Mouse (Mus musculus): ENCODE results near the gene Slc6a1. TPM values are rescaled to one million over a fixed set of nuclear protein-coding genes. Genes with fewer than 3 reads are reported as not detected.

Slc6a1 gene
- polyA plus RNA-seq (2016; fragmentation: Nextera tagmentation; extraction: Ambion mirVana) = not detected in 2 replicates

- 8% methylated on average over 45 of the region's 51 CpGs for WGBS (ENCODE audit: insufficient replicate concordance)
- H3K36me3 ChIP-seq = no peaks in the 10 kb centered on the region
- no peak within 1 kb of the TSS for H3K9ac ChIP-seq
- no peak within 1 kb of the TSS for H3K27ac ChIP-seq
- no peak within 1 kb of the TSS for H3K4me3 ChIP-seq
- H3K27me3 ChIP-seq (replicated peaks) = peaks cover 83% of the 10 kb centered on the region
- H3K4me1 ChIP-seq = 0 out of 2 replicates have a peak, but pooled peaks cover 4% of the 10 kb centered on the region
- H3K9me3 ChIP-seq (replicated peaks) = no peaks in the 10 kb centered on the region
- peak; percentile 63 for ATAC-seq
- peak within 1 kb of the TSS; percentile 25; the same call in 1 of the 2 replicates for H3K4me2 ChIP-seq
Observed at GRCm38 (mm10) chr6:114282469-114283277, at the start of gene Slc6a1. Gene Slc6a1 (plus strand): TSS chr6:114282635.

DNA sequence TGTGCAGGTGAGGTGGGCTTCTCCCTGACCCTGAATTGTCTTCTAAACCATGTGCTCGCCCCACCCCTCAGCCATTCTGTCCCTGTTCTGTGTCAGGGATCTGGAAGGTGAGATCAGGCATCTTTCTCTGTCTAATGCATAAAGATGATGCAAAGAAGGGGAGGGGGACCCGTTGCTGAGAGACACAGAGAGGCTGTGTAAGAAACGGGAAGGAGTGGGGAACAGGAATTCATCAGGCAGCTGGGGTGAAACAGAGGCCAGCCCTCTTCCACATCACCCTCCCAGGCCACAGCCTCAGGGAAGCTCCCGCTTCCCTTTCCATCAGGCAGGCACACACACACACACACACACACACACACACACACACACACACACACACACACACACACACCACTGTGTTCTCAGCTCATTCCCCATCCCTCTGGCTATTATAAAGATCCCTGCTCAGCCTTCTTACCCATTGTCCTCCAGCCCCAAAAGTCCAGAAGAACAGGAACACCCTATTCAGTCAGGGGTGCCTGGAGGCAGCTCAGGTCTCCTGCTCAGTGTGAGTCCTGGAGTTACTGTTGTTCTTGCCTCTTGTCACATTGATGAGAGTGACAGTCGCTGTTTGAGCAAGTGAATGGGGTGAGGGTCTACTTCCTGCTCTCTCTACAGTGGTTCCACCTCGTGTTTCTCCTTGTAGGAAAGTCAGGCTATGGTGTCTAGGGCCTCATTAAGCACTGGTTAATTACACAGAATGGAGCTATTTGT lies 43.4 kb upstream of the Slc6a1 start:
- Histone ChIP-seq H3K27ac (no peak overlapping the region), H3K9me3 (replicated peaks) (no peaks in the 10 kb centered on the region), H3K36me3 (no peaks in the 10 kb centered on the region), H3K4me3 (no peak overlapping the region), H3K4me2 (no peak overlapping the region), H3K27me3 (replicated peaks) (peaks cover 10% of the 10 kb centered on the region; the same call in 1 of the 2 replicates), H3K9ac (no peak overlapping the region), H3K4me1 (no peaks in the 10 kb centered on the region)
- WGBS (ENCODE audit: insufficient replicate concordance) = 18% methylated on average over 5 of the region's 6 CpGs
- no peak for ATAC-seq

DNA sequence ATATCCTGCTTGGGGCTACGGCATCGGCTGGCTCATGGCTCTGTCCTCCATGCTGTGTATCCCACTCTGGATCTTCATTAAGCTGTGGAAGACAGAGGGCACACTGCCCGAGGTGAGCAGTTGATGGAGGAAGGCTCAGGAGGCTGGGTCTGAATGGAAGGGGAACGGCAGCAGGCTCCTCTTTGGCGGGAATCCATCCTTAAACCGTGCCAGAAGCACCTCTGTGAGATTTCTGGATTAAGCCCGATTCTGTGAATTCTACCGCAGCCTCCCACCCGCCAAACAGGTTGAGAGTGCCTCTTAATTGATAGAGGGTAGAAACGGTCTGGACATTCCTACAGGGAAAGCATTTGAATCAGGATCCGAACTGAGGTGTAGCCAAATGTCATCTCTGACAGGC lies 36.8 kb upstream of the Slc6a1 start:
- 65% methylated on average over 11 of the region's 11 CpGs for WGBS (ENCODE audit: insufficient replicate concordance)
- Histone ChIP-seq H3K4me2 (no peak overlapping the region), H3K9me3 (replicated peaks) (no peaks in the 10 kb centered on the region), H3K27ac (no peak overlapping the region), H3K36me3 (no peaks in the 10 kb centered on the region), H3K4me3 (no peak overlapping the region), H3K4me1 (no peaks in the 10 kb centered on the region), H3K9ac (no peak overlapping the region), H3K27me3 (replicated peaks) (peaks cover 19% of the 10 kb centered on the region)
- no peak for ATAC-seq

DNA sequence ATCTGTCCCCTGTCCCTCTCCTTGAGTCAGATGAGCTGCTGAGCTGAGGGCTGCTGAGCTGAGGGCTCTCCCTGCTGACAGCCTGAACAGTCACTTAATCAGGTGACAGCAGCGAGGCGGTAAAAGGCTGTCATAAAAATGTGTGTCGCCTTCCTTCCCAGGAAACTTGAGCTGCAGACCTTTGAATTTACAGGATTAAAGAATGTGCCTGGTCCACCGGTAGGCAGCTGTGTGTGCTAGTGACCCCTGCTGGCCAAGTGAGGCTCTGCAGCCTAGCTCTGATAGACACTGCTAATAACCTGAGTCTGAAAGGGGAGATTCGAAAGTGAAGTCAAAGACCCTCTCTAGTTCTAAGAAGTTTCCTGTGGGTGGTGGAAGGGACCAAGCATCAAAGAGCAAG lies 32.1 kb upstream of the Slc6a1 start:
- ATAC-seq = no peak

GRCm38 (mm10) chr6:114254927-114255326 lies 27.5 kb upstream of the Slc6a1 start:
- H3K27ac ChIP-seq = no peak overlapping the region
- no peaks in the 10 kb centered on the region for H3K4me1 ChIP-seq
- 68% methylated on average over 14 of the region's 14 CpGs for WGBS (ENCODE audit: insufficient replicate concordance)
- peaks cover 11% of the 10 kb centered on the region; the same call in 1 of the 2 replicates for H3K27me3 ChIP-seq (replicated peaks)
- H3K9me3 ChIP-seq (replicated peaks) = no peaks in the 10 kb centered on the region
- H3K4me3 ChIP-seq = no peak overlapping the region
- H3K9ac ChIP-seq = no peak overlapping the region
- no peak overlapping the region for H3K4me2 ChIP-seq
- no peaks in the 10 kb centered on the region for H3K36me3 ChIP-seq
- no peak for ATAC-seq

More for the DNA sequence above, 32.1 kb upstream of the Slc6a1 start:
- Histone ChIP-seq H3K36me3 (no peaks in the 10 kb centered on the region), H3K27me3 (replicated peaks) (peaks cover 26% of the 10 kb centered on the region), H3K4me3 (no peak overlapping the region), H3K9ac (no peak overlapping the region), H3K4me2 (no peak overlapping the region), H3K27ac (no peak overlapping the region), H3K9me3 (replicated peaks) (no peaks in the 10 kb centered on the region), H3K4me1 (no peaks in the 10 kb centered on the region)
- WGBS (ENCODE audit: insufficient replicate concordance) = 7% methylated on average over 5 of the region's 5 CpGs

DNA sequence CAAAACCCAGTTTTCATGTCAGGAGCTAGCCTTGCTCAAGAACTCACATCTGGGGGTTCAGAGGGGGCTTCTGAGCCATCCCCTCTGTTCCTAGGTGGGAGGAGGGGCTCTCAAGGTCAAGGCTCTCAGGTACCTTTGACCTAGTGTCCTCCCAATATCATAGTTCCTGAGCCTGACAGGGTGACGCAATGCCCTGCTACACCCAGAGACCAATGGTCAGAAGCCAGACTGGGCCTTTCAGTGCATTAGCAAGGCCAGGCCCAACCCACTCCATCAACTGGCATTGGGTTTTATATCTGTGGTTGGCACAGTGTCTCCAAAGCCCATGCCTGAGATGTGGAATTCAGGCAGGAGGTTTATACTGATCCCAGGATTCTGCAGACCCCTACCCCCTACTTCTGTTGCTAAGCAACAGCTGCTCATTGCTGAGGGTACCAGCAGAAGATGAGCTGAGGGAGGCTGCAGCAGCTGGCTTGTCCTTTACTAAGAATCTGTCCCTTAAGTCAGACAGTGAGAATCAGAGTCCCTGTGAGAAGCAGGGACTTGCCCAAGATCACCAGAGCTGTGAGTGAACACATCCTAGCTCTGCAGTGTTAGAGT lies 24.6 kb upstream of the Slc6a1 start:
- no peak for ATAC-seq
- H3K36me3 ChIP-seq = no peaks in the 10 kb centered on the region
- H3K27ac ChIP-seq = no peak overlapping the region
- no peak overlapping the region for H3K4me2 ChIP-seq
- H3K4me3 ChIP-seq = no peak overlapping the region
- no peak overlapping the region for H3K9ac ChIP-seq
- H3K4me1 ChIP-seq = no peaks in the 10 kb centered on the region
- H3K9me3 ChIP-seq (replicated peaks) = no peaks in the 10 kb centered on the region
- WGBS (ENCODE audit: insufficient replicate concordance) = 54% methylated on average over 1 of the region's 1 CpGs
- H3K27me3 ChIP-seq (replicated peaks) = 0 out of 2 replicates have a peak, but pooled peaks cover 11% of the 10 kb centered on the region

- no peak overlapping the region for H3K4me3 ChIP-seq
- no peak for ATAC-seq
- no peaks in the 10 kb centered on the region for H3K4me1 ChIP-seq
- no peak overlapping the region for H3K4me2 ChIP-seq
- 39% methylated on average over 3 of the region's 3 CpGs for WGBS (ENCODE audit: insufficient replicate concordance)
- H3K27ac ChIP-seq = no peak overlapping the region
- no peaks in the 10 kb centered on the region for H3K9me3 ChIP-seq (replicated peaks)
- H3K36me3 ChIP-seq = no peaks in the 10 kb centered on the region
- 0 out of 2 replicates have a peak, but pooled peaks cover 11% of the 10 kb centered on the region for H3K27me3 ChIP-seq (replicated peaks)
- H3K9ac ChIP-seq = no peak overlapping the region
Observed at GRCm38 (mm10) chr6:114258661-114259193, 23.7 kb upstream of the Slc6a1 start.

- WGBS (ENCODE audit: insufficient replicate concordance) = 49% methylated on average over 6 of the region's 6 CpGs
- Histone ChIP-seq H3K27ac (no peak overlapping the region), H3K9me3 (replicated peaks) (no peaks in the 10 kb centered on the region), H3K4me1 (no peaks in the 10 kb centered on the region), H3K27me3 (replicated peaks) (0 out of 2 replicates have a peak, but pooled peaks cover 11% of the 10 kb centered on the region), H3K4me3 (no peak overlapping the region), H3K36me3 (no peaks in the 10 kb centered on the region), H3K4me2 (no peak overlapping the region), H3K9ac (no peak overlapping the region)
- ATAC-seq = no peak
Observed at GRCm38 (mm10) chr6:114261609-114262008, 20.8 kb upstream of the Slc6a1 start.

DNA sequence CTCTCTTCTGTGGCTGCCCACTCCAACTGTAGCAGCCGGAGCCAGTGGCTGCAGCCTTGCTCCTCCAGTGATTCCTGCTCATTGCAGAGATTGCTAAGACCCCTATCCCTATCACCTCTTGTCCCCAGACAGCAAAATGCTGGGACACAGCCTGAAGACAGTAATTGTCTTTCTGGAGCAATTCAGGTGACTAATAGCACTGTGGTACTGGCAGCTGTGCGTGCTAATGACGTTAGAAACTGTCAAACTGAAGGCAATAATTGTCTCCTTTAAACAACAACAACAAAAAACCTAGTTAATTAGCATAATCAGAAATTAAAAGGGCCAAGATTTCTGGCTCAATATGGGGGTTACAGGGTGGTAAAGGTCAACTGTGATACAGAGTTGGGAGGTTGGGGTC lies 18.4 kb upstream of the Slc6a1 start:
- Histone ChIP-seq H3K9ac (no peak overlapping the region), H3K4me3 (no peak overlapping the region), H3K36me3 (no peaks in the 10 kb centered on the region), H3K27me3 (replicated peaks) (0 out of 2 replicates have a peak, but pooled peaks cover 11% of the 10 kb centered on the region), H3K27ac (no peak overlapping the region), H3K4me1 (no peaks in the 10 kb centered on the region), H3K4me2 (no peak overlapping the region), H3K9me3 (replicated peaks) (no peaks in the 10 kb centered on the region)
- no peak for ATAC-seq
- 48% methylated on average over 3 of the region's 3 CpGs for WGBS (ENCODE audit: insufficient replicate concordance)

DNA sequence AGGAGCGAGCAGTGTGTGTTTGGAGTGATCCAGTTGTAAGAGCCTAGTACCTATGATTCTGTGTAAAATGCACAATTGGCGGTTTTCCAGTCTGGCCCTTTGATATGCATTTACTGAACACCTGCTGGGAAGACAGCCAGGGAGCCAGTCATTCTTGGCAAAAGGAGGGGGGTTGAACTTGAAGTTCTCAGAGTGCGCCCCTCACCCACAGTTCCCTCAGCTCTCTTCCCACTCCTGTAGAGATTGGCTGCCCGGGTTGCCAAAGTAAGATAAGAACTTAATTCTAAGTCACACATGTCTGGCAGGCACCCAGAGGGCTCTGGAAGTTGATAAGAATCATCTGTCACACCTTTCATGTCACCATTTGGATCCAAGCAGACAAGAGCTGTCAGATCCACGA lies 18.0 kb upstream of the Slc6a1 start:
- 0 out of 2 replicates have a peak, but pooled peaks cover 11% of the 10 kb centered on the region for H3K27me3 ChIP-seq (replicated peaks)
- no peaks in the 10 kb centered on the region for H3K9me3 ChIP-seq (replicated peaks)
- H3K4me3 ChIP-seq = no peak overlapping the region
- no peaks in the 10 kb centered on the region for H3K4me1 ChIP-seq
- H3K36me3 ChIP-seq = no peaks in the 10 kb centered on the region
- no peak overlapping the region for H3K9ac ChIP-seq
- no peak overlapping the region for H3K4me2 ChIP-seq
- no peak overlapping the region for H3K27ac ChIP-seq
- WGBS (ENCODE audit: insufficient replicate concordance) = 34% methylated on average over 5 of the region's 5 CpGs
- no peak for ATAC-seq

DNA sequence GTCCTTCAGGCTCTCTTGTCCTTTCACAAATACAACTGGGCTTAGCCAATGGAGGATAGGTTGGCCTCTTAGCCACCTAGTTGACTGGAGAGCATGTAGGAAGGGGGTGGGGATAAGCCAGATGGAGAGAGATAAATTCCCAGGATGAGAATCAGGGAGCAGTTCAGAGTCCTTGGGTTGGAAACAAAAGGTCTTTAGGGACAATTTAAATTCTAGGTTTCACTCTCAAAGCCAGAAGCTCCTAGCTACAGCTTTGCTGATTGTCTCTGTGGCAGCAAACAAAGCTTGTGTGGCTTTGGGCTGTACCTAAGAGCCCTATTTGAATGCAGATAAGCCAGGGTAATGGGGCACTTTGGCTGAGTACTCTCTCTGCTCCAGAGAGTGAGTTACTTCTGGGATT lies 16.2 kb upstream of the Slc6a1 start:
- no peaks in the 10 kb centered on the region for H3K4me1 ChIP-seq
- H3K4me2 ChIP-seq = no peak overlapping the region
- no peak for ATAC-seq
- no peaks in the 10 kb centered on the region for H3K9me3 ChIP-seq (replicated peaks)
- no peaks in the 10 kb centered on the region for H3K36me3 ChIP-seq
- H3K27ac ChIP-seq = no peak overlapping the region
- no peak overlapping the region for H3K4me3 ChIP-seq
- H3K27me3 ChIP-seq (replicated peaks) = 0 out of 2 replicates have a peak, but pooled peaks cover 11% of the 10 kb centered on the region
- H3K9ac ChIP-seq = no peak overlapping the region

- no peak overlapping the region for H3K4me2 ChIP-seq
- 40% methylated on average over 4 of the region's 4 CpGs for WGBS (ENCODE audit: insufficient replicate concordance)
Observed at GRCm38 (mm10) chr6:114267979-114268378, 14.5 kb upstream of the Slc6a1 start.

More at GRCm38 (mm10) chr6:114267979-114268378, 14.5 kb upstream of the Slc6a1 start:
- no peak overlapping the region for H3K27ac ChIP-seq
- H3K4me3 ChIP-seq = no peak overlapping the region
- no peaks in the 10 kb centered on the region for H3K4me1 ChIP-seq
- H3K9me3 ChIP-seq (replicated peaks) = no peaks in the 10 kb centered on the region
- no peak for ATAC-seq
- no peak overlapping the region for H3K9ac ChIP-seq
- H3K36me3 ChIP-seq = no peaks in the 10 kb centered on the region
- H3K27me3 ChIP-seq (replicated peaks) = peaks cover 9% of the 10 kb centered on the region
